Mouse (Mus musculus): ENCODE results near the gene Scarf2.

The Scarf2 gene

DNA sequence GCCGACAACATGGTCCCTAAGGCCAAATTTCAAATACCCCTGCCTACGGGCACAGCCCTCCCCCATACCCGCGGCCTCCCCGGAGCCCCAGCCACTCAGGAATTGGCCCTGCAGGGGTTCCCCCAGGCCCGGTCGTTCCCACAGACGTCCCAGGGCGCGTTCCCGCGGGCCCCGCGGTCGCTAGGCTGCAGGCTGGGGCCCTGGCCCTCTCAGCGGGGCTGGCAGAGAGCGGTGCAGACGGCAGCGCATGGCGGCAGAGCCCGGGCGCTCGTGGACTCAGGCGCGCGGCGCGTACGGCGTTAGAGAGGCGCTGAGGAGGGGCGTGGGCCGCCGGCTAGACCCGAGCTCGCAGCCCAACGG is 36.2 kb downstream of the Scarf2 start:
- DNase-seq: peak; percentile 69

DNA sequence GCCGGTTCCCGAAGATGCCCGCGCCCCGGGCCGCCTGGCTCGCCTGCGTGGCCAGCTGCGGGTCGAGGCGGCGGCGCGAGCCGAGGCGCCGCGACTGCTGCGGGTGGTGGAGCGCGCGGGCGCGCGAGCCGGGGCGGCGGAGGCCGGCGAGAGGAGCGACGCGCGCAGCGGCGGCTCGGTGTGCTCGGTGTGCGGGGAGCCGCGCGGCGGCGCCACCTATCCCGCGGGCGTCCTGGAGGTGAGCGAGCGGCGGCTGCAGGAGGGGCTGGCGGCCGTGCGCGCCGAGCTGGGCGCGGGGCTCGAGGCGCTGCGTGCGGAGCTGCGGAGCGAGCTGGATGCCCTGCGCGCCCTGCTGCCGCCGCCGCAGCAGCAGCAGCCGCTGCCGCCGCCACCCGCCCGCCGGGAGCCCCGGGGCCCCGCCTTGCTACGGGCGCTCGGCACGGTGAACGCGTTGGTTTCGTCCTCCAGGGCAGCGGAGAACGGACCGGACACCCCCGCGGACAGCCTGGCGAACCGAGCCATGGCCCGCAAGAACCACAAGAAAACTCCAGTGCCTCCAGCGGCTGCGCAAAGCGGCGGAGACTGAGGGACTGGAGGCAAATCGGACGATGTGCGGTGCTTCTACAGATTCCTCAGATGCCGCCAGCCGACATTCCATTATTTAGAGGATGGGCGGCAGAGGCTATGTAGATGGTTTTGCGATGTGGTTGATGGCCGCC is 36.8 kb downstream of the Scarf2 start:
- DNase-seq: peak; percentile 70

DNA sequence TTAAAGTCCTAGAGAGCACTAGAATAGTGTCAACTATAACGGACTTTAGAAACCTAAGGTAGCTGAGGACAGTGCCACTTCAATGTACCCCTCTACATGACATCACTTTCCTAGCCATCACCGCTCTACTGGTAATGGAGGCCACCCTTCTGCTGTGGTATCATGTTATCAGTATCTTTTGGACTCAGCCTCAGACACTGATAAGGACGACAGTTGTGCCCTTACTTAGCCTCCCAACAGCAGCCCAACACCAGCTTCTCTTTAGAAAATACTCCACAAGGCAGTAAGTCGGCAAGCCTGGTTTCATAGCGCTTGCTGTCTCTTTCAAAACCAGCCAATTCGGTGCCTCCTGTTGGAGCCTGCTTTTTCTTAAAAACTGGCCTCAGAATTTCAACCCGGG is 37.5 kb downstream of the Scarf2 start:
- no peak for DNase-seq

DNA sequence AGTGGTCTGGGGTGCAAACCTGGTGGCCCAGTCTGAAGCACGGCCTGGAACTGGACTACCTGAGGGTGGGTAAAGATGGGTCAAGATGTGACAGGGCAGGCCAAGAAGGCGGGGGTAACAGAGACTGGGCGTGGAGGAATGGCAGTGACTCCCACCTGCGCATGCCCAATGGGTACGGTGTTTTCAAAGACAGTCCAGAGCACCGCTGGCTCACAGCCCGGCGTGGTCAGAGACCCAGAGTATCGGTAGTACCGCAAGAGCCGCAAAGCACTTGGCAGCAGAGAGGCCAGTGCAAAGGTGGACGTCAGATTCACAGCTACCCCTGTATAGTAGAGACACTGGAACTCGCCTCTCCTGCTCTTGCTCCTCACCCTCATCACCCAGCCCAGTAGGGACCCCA is 38.4 kb downstream of the Scarf2 start:
- DNase-seq: no peak

DNA sequence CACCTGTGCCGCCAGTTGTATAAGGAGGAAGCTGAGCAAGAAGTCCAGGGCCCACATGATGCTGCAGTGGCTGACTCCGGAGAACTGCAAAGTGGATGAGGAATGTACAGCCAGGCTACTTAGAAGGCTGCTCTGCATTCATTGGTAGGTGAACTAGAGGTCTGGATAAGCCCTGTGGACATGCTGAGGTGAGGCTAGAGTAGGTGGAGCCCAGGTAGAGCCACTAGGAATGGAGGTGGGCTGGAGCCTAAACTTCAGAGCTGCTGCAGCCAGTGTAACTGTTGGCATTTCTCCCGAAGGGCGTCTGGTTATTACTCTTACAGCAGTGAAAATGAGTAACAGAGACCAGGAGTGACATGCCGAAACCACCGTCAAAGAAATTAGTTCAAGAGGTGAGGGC is 41.0 kb downstream of the Scarf2 start, which contains the start of gene Car15:
Gene Car15, minus strand, starts transcription at position 314 of the 400 bp plus-strand sequence.
- no peak for DNase-seq

DNA sequence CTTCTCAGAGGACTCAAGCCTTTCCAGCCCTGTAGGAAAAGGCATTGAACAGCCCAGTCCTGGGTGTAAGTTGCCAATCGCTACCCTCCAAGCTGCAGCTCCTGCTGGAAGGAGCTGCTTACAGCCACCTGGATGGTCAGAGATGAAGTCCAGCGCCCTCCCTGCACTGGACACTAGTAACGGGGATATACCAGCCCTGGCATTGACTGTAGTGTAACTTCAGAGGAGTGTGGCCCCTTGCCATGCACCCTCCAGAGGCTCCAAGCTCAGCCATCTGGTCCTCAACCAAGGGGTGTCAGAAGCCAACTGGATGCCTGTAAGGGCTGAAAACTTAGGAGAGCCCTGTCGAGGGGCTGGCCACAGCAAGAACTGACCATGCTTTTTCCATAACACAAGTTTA is 42.9 kb downstream of the Scarf2 start:
- DNase-seq: peak; percentile 72

DNA sequence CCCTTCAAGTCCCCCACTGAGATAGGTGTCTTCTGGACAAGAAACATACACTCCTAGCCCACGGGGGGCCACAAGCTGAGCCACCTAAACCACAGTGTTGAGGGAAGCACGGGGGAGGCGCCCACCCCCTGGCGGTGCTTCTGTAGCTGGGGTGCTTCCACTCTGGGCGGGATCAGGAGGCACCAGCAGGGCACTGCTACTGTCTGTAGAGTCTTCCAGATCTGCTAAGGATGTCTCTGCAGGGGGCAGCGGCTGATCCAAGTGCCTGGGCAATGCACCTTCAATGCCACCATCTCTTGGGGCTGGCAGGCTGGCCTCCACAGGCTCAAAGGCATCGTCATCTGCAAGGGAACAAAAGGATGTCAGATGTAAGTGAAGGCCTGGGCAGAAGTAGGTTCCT is 45.4 kb downstream of the Scarf2 start:
- DNase-seq: no peak

DNA sequence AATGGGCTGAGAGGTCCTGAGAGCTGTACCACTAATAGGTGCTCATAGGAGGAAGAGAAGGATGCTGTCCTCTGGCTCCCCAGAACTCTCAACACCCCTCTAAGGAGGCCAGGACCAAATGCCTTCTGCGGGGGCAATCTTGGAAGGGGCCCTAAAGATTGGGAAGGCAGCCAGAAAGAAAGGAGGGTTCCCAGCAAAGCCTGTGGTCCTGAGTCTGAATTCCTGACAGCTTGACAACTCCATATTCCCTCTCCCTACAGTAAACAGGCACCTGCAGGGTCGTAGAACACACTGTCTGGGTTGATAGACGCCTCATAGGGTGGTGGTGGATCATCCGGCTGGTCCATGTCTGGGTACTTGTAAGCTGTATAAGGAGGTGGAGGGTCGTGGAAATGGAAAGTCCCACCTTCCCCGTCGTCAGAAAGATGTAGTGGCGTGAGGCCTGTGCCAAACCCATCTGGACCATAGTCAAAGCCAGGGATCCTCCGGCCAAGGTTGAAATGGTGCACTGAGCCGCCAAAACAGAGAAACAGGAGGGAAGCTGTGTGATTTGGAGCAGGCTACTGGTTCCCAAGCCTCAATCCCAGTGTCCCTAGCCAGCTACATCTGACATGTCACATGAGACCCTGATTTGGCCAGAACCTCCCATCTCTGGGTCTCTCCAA is 46.8 kb downstream of the Scarf2 start:
- DNase-seq: peak; percentile 60

DNA sequence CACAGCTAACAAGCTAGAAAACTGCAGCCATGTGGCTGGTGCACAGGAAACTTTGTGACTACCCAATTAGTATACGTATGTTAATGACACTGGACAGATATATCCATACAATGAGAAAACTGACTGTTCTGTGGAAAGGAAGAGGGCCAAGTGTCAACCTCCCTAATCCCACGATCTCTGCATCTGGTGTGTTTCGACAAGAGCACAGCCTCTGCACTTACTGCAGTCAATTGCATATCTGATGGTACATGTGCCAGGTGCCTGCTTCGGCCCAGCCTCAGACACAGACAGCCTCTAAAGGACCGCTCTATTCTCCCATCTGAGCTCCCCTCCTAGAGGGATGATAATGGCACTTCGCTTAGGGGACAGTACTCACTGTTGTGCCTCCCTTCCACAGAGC is 51.3 kb downstream of the Scarf2 start:
- DNase-seq: no peak

DNA sequence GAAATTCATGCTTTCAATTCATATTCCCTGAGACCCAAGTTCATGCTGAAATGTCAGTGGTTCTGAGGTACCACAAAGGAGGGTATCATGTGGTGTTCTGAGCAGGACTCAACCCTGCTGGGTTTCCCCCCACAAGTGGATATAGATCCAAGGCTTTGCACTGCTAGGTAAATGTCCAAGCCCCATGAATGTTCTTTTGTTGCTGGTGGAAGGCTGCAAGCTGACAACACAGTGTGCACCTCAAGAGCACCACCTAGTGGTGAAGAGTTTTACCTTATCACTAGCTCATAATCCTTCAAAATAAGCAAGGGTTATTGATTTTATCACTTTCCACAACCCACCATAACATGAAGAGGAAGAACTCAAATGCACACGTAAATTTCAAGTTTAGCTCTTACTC is 51.8 kb downstream of the Scarf2 start:
- peak; percentile 77 for DNase-seq

DNA sequence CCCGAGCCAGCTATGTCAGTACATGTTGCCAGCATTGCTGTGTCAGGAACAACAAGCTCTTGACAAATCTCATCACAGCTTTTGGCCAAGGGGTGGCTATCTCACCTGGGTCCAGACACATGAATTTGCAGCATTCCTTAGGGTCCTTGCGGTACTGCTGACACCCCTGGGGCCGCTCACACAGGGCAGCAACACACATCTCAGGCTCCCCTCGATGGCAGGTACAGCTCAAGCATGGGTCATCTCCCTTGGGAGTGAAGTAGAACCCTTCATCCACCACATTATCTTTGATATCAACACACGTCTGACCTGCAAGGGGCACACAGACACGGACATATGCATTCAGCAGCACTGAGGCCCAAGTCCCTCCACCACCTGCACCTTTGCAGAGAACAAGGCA is 52.4 kb downstream of the Scarf2 start:
- DNase-seq: no peak

DNA sequence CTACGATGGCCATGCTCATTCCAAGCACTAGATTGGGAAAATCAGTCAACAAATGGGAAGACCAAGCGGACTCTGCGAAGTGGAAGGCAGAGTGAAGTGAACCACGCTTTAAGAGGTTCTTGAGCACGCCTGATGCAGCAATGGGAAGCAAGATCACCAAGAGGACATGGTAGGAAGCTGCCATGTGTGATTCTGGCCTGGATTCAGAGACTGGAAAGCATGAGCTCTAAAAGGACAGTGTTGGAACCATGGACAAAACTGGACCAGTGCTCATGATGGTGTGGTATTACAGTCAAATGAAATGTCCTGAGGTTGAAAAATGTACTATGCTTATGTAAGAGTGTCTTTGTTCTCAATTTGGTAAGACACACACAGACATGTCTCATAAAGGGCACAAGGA is 54.2 kb downstream of the Scarf2 start:
- no peak for DNase-seq

DNA sequence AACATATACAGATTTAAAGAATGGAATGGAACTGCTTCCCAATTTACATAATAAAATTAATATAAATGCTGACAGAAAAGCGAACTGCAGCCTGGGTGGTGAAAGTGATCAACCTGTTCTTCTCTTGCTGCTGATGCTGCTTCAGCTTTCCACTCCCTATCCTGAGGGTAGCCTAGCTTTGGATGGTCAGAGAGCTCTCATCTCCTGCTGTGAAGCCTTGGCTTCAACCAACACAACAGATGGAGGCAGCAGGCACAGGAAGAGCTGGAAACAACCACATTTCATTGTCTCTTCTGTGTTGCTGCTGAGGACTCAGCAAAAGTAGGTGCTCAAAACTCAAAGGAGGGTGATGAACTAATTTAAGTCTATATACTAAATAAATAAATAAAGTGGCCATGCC is 54.8 kb downstream of the Scarf2 start:
- DNase-seq: peak; percentile 86

DNA sequence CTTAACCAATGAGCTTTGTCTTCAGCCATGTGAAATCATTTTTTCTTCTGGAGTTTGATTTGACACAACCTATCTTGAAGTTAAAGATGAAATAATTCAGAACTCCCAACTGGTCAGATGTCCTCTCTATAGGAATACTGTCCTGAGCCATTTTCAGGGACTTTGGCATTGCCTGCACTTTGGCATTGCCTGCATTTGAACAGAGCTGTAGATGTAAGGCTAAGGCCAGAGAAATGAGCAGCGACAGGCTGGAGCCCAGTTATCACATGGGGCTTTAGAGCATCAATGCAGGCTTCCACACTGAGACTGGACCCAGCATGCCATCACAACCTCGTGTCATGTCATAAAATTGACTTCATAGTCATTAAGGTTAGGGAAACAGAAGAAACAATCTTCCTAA is 56.2 kb downstream of the Scarf2 start:
- no peak for DNase-seq

DNA sequence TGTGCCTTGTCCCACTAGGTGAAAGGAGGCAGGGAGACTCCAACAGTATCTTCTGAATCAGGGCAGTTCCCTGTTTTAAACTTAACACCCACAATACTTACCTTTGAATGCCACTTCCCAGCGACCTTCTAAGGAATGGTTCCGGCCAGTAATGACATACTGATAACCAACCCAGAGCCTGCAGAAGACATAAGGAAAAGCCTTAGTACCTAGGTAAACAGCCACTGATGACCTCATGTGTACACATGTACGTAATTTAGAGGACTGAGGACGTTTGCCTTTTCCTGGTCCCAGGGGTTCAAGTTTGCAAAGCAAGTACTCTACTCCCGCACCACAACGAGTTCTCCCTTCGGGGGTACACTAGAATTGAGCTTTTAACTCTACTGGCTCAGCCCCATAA is 60.1 kb downstream of the Scarf2 start:
- no peak for DNase-seq

Data from cerebellum, adult 8-10 months (tissue).